Mouse (Mus musculus) naive thymus-derived CD4-positive, alpha-beta T cell, adult 2 months (primary cell): ENCODE measurements around the gene Nos2.
"Not testable (repeated sequence)": the region's sequence is repeated elsewhere in the genome, so short reads cannot be mapped to it uniquely, and the experiment has no call there.

ENCODE experiments used
- DNase-seq: peaks from one replicate; pipeline ENCODE4 v3.0.0-alpha.2; 2011; ENCODE audit warnings: low read depth

Nos2 gene

GRCm38 (mm10) chr11:78989206-78989605 lies 68.6 kb downstream of the Nos2 start:
- DNase-seq, result not testable (repeated sequence)

GRCm38 (mm10) chr11:78990096-78990495 lies 69.5 kb downstream of the Nos2 start:
- no peak for DNase-seq

DNA sequence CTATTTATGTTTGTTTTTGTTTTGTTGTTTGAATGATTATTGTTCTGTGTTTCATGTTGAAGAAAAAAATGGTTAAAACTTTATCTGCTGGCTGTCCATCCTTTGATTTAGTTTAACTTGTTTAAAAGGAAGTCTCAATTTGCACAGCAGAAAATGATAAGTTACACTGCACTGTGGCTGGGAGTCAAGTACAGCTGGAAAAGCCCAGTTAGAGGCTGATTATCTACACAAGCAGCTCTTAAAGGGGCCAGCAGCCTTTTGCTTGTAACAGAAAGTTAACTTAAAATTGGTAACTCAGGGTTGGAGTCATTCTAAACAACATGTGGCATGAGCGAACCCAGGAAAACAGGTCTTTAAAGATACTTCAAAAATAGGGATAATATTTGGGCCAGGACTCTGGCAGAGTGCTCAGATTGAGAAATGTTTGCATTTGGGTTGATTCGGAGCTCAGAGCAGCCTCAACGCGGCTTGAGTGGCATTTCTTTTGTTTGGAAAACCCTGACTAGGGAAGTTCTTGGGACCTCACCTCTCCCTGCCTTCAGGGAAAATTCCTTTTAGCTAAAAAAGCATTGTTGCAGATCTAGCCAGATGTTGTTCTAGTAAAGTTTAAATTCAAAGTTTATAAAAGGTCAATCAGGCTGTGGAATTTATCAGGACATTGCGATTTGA lies 70.4 kb downstream of the Nos2 start:
- DNase-seq, result not testable (repeated sequence)

DNA sequence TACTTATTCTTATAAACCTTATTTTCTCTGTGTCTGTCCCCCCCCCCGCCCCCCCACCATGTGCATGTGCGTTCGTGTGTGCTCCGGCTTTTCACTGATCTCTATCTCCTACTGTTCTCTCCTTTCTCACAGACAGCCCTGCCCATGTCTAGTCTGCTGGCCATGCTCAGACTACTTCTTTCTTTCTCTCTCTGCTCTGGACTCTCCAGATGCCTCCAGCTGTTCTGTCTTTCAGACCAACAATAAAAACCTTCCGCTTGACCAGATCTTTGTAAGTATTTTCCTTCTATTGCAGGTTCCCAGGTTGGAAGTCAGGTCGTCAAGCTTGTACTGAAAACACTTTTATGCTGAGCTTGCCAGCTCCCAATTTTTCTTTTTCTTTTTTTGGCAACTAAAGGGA lies 78.5 kb downstream of the Nos2 start:
- DNase-seq, result no peak

DNA sequence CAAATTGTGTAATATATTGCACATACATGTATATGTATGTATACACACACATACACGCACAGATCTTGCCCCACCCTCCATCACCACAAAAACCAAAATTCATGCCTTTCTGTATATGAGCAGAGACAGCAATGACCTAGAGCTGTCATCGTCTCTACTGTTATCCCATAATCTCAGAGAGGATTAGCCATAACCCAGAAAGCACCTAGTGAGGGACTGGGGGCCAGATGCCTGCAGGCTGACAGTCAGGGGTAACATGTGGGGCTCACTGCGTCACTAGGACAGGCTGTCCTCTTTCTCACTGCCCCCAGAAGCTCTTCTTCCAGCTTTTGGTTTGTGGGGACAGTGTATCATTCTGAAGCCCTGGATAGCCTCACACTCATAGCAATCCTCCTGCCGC lies 81.3 kb downstream of the Nos2 start:
- no peak for DNase-seq

- DNase-seq, result no peak
Measured at GRCm38 (mm10) chr11:79002551-79002951, 82.0 kb downstream of the Nos2 start.

DNA sequence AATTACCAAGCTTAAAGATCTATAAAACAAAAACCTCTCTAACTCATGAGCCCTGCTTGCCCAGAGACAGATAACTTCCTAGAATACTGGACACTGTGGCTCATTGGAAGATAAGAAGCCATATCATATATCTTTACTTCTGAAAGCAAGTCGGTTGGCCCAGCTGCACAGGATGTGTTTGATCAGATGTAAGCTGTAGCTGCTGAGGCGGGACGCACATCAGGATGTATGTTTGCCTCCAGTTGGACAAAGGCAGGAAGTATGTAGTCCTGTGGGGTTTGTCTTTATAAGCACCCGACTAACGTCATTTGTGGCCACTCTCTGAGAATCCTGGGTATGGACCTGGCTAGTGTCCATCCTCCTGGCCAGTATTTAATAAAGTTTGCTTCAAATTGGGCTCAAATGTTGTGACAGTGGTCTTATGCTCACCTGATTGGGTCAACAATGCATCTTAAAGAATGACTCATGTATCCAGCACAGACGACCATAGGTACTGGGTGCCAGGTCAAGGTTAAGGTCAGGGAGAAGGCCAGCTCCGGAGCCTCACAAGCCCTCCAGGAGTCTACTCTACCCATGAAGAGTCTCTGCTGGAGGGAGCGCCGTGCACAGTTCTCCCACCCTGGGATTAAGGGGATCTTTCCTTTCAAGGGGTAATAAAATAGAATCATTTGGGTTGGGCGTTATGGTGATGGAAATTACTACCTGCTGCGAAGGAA lies 82.6 kb downstream of the Nos2 start:
- peak; percentile 57 for DNase-seq

DNA sequence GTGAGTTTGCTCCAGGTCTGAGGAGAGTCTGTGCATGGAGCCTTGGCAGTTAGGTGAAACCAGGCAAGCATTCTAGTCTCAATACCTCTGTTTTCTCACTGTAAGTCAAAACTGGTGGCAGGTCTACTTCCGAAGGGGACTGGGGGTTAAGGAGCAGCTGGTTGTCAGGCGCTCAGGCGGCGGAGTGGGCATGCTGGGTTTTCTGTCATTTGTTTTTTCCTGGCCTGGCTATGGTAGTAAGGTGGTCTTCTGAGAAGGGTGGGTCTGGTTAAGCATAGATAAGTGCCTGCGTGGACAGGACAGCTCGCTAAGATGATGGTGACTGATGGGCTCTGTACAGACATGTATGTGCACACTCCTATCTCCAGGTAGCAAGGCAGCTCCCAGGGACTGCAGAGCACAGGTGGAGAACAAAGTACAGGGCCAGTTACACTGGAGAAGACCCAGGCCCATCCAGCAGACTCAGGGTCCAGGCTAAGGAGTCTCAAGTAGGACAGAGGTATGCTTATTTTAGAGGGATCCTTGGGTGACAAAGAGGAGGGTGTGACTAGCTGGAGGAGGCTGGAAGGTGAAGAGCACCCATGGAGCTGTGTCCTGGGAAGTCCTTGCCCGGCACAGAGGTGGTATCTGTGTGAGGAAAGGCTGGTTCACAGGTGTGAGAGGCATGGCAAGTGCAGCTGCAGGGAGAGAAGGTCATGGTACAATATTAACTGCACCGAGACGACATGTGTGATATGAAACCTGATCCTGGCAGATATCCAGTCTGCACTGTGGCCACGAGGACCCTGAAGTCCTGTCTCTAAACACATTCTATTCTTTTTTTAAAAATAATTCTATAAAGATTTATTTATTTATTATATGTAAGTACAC lies 83.4 kb downstream of the Nos2 start:
- no peak for DNase-seq

- DNase-seq, result peak; percentile 63
Measured at GRCm38 (mm10) chr11:79005578-79006394, 85.2 kb downstream of the Nos2 start.

GRCm38 (mm10) chr11:79006417-79006816 lies 85.8 kb downstream of the Nos2 start:
- DNase-seq, result peak; percentile 46

GRCm38 (mm10) chr11:79007356-79007755 lies 86.8 kb downstream of the Nos2 start:
- DNase-seq, result not testable (repeated sequence)

DNA sequence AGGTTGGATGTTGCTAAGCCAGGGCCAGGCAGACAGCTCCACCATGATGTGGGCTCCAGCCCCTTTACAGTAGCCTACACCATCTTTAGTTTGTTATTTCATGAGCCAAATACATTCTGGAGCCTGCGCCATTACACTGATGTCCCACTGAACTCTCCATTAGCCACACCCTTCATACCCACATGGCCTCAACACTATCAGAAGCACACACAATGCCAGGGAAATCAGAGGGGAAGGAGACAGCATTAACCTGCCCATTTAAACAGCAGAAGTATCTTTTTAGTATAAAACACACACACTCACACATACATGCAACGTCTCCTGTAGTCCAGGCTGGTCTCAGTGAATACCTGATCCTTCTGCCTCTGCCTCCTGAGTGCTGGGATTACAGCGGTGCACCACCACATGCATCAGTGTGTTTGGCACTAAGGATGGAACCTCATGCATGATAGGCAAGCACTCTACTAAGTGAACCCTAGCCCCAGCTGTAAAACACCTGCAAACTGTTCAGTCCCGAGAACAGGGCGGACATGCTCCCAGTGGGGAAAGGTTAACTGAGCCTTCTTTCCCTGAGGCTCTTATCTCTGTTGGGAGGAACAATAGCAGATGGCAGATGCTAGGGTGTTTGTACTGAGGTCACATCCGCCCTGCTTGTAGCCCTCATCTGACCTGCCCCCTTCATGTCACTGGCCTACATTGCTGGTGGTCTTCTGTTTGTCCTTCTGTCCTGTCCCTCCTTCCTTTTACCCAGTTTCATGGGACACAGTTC lies 87.6 kb downstream of the Nos2 start:
- DNase-seq, result no peak

- no peak for DNase-seq
Measured at GRCm38 (mm10) chr11:79008891-79009290, 88.3 kb downstream of the Nos2 start.
